Mouse (Mus musculus): Measurements from ENCODE around the gene Ttll3. TPM values are rescaled to one million over a fixed set of nuclear protein-coding genes. Genes with fewer than 3 reads are reported as not detected.

The Ttll3 gene
- polyA plus RNA-seq, 1 experiment from 2014 or later = 4.8 TPM

- H3K36me3 ChIP-seq (ENCODE audit: control insufficient read depth, insufficient read depth, low read length) = peaks cover 28% of the 10 kb centered on the region
- no peaks in the 10 kb centered on the region for H3K9me3 ChIP-seq (ENCODE audit: control insufficient read depth, low read length)
- peaks cover 4% of the 10 kb centered on the region for H3K4me1 ChIP-seq (replicated peaks; ENCODE audit: control insufficient read depth, insufficient read depth, low read length)
- H3K27me3 ChIP-seq (ENCODE audit: control insufficient read depth, insufficient read depth, low read depth, low read length) = no peaks in the 10 kb centered on the region
- H3K9ac ChIP-seq (ENCODE audit: low read length) = no peak overlapping the region
- no peak overlapping the region for H3K27ac ChIP-seq (ENCODE audit: low read length)
- H3K4me3 ChIP-seq (ENCODE audit: low read length) = no peak overlapping the region
- no peak overlapping the region for H3K4me2 ChIP-seq (ENCODE audit: low read depth, low read length)
- WGBS = 96% methylated on average over 3 of the region's 3 CpGs
- ATAC-seq (ENCODE audit: low read depth) = no peak
These were observed 1.7 kb downstream of the Ttll3 start for GRCm38 (mm10) chr6:113390715-113391114.

GRCm38 (mm10) chr6:113392015-113392386, 2.9 kb downstream of the Ttll3 start:
- Histone ChIP-seq H3K9me3 (ENCODE audit: control insufficient read depth, low read length) (no peaks in the 10 kb centered on the region), H3K4me1 (replicated peaks; ENCODE audit: control insufficient read depth, insufficient read depth, low read length) (peaks cover 4% of the 10 kb centered on the region), H3K4me2 (ENCODE audit: low read depth, low read length) (peak overlapping the region; percentile 84), H3K9ac (ENCODE audit: low read length) (peak overlapping the region; percentile 69), H3K27ac (ENCODE audit: low read length) (no peak overlapping the region), H3K27me3 (ENCODE audit: control insufficient read depth, insufficient read depth, low read depth, low read length) (no peaks in the 10 kb centered on the region), H3K4me3 (ENCODE audit: low read length) (peak overlapping the region; percentile 52), H3K36me3 (ENCODE audit: control insufficient read depth, insufficient read depth, low read length) (peaks cover 22% of the 10 kb centered on the region)
- WGBS = 23% methylated on average over 10 of the region's 10 CpGs
- no peak; the same call in 1 of the 2 replicates for ATAC-seq (ENCODE audit: low read depth)

GRCm38 (mm10) chr6:113392387-113393071, 3.5 kb downstream of the Ttll3 start:
- no peaks in the 10 kb centered on the region for H3K9me3 ChIP-seq (ENCODE audit: control insufficient read depth, low read length)
- peaks cover 21% of the 10 kb centered on the region for H3K36me3 ChIP-seq (ENCODE audit: control insufficient read depth, insufficient read depth, low read length)
- no peak overlapping the region for H3K27ac ChIP-seq (ENCODE audit: low read length)
- peak; percentile 85 for ATAC-seq (ENCODE audit: low read depth)
- 3% methylated on average over 50 of the region's 51 CpGs for WGBS
- H3K27me3 ChIP-seq (ENCODE audit: control insufficient read depth, insufficient read depth, low read depth, low read length) = no peaks in the 10 kb centered on the region
- H3K9ac ChIP-seq (ENCODE audit: low read length) = peak overlapping the region; percentile 69
- H3K4me1 ChIP-seq (replicated peaks; ENCODE audit: control insufficient read depth, insufficient read depth, low read length) = peaks cover 4% of the 10 kb centered on the region
- peak overlapping the region; percentile 84 for H3K4me2 ChIP-seq (ENCODE audit: low read depth, low read length)
- peak overlapping the region; percentile 52 for H3K4me3 ChIP-seq (ENCODE audit: low read length)

- no peak overlapping the region for H3K9ac ChIP-seq (ENCODE audit: low read length)
- 77% methylated on average over 6 of the region's 6 CpGs for WGBS
- no peak for ATAC-seq (ENCODE audit: low read depth)
These were observed 4.9 kb downstream of the Ttll3 start for GRCm38 (mm10) chr6:113393951-113394350.

GRCm38 (mm10) chr6:113394811-113395210, 5.8 kb downstream of the Ttll3 start:
- no peak for ATAC-seq (ENCODE audit: low read depth)
- Histone ChIP-seq H3K36me3 (ENCODE audit: control insufficient read depth, insufficient read depth, low read length) (peaks cover 5% of the 10 kb centered on the region), H3K4me2 (ENCODE audit: low read depth, low read length) (no peak overlapping the region), H3K9me3 (ENCODE audit: control insufficient read depth, low read length) (no peaks in the 10 kb centered on the region), H3K27ac (ENCODE audit: low read length) (no peak overlapping the region), H3K4me1 (replicated peaks; ENCODE audit: control insufficient read depth, insufficient read depth, low read length) (peaks cover 4% of the 10 kb centered on the region), H3K4me3 (ENCODE audit: low read length) (no peak overlapping the region), H3K9ac (ENCODE audit: low read length) (no peak overlapping the region), H3K27me3 (ENCODE audit: control insufficient read depth, insufficient read depth, low read depth, low read length) (no peaks in the 10 kb centered on the region)
- whole genome bisulfite sequencing = 91% methylated on average over 11 of the region's 11 CpGs

More at GRCm38 (mm10) chr6:113393951-113394350, 4.9 kb downstream of the Ttll3 start:
- Histone ChIP-seq H3K9me3 (ENCODE audit: control insufficient read depth, low read length) (no peaks in the 10 kb centered on the region), H3K36me3 (ENCODE audit: control insufficient read depth, insufficient read depth, low read length) (peaks cover 10% of the 10 kb centered on the region), H3K27ac (ENCODE audit: low read length) (no peak overlapping the region), H3K4me1 (replicated peaks; ENCODE audit: control insufficient read depth, insufficient read depth, low read length) (peaks cover 4% of the 10 kb centered on the region), H3K27me3 (ENCODE audit: control insufficient read depth, insufficient read depth, low read depth, low read length) (no peaks in the 10 kb centered on the region), H3K4me2 (ENCODE audit: low read depth, low read length) (no peak overlapping the region), H3K4me3 (ENCODE audit: low read length) (no peak overlapping the region)

GRCm38 (mm10) chr6:113395501-113395900, 6.4 kb downstream of the Ttll3 start:
- no peak overlapping the region for H3K4me2 ChIP-seq (ENCODE audit: low read depth, low read length)
- H3K9ac ChIP-seq (ENCODE audit: low read length) = no peak overlapping the region
- no peak overlapping the region for H3K27ac ChIP-seq (ENCODE audit: low read length)
- H3K4me1 ChIP-seq (replicated peaks; ENCODE audit: control insufficient read depth, insufficient read depth, low read length) = peaks cover 4% of the 10 kb centered on the region
- H3K9me3 ChIP-seq (ENCODE audit: control insufficient read depth, low read length) = no peaks in the 10 kb centered on the region
- 90% methylated on average over 6 of the region's 6 CpGs for WGBS
- no peak overlapping the region for H3K4me3 ChIP-seq (ENCODE audit: low read length)
- no peaks in the 10 kb centered on the region for H3K36me3 ChIP-seq (ENCODE audit: control insufficient read depth, insufficient read depth, low read length)
- H3K27me3 ChIP-seq (ENCODE audit: control insufficient read depth, insufficient read depth, low read depth, low read length) = no peaks in the 10 kb centered on the region
- no peak for ATAC-seq (ENCODE audit: low read depth)

GRCm38 (mm10) chr6:113396270-113397030, 7.4 kb downstream of the Ttll3 start:
- Histone ChIP-seq H3K9ac (ENCODE audit: low read length) (no peak overlapping the region), H3K4me2 (ENCODE audit: low read depth, low read length) (no peak overlapping the region), H3K27ac (ENCODE audit: low read length) (no peak overlapping the region), H3K4me3 (ENCODE audit: low read length) (no peak overlapping the region), H3K36me3 (ENCODE audit: control insufficient read depth, insufficient read depth, low read length) (no peaks in the 10 kb centered on the region), H3K4me1 (replicated peaks; ENCODE audit: control insufficient read depth, insufficient read depth, low read length) (peaks cover 4% of the 10 kb centered on the region), H3K9me3 (ENCODE audit: control insufficient read depth, low read length) (no peaks in the 10 kb centered on the region), H3K27me3 (ENCODE audit: control insufficient read depth, insufficient read depth, low read depth, low read length) (no peaks in the 10 kb centered on the region)
- 82% methylated on average over 10 of the region's 10 CpGs for WGBS
- no peak for ATAC-seq (ENCODE audit: low read depth)

GRCm38 (mm10) chr6:113402094-113402493, 13.0 kb downstream of the Ttll3 start:
- Histone ChIP-seq H3K4me3 (ENCODE audit: low read length) (no peak overlapping the region), H3K36me3 (ENCODE audit: control insufficient read depth, insufficient read depth, low read length) (no peaks in the 10 kb centered on the region), H3K4me2 (ENCODE audit: low read depth, low read length) (no peak overlapping the region), H3K27me3 (ENCODE audit: control insufficient read depth, insufficient read depth, low read depth, low read length) (no peaks in the 10 kb centered on the region), H3K27ac (ENCODE audit: low read length) (no peak overlapping the region), H3K9me3 (ENCODE audit: control insufficient read depth, low read length) (0 out of 2 replicates have a peak, but pooled peaks cover 2% of the 10 kb centered on the region), H3K9ac (ENCODE audit: low read length) (no peak overlapping the region), H3K4me1 (replicated peaks; ENCODE audit: control insufficient read depth, insufficient read depth, low read length) (no peaks in the 10 kb centered on the region)
- ATAC-seq (ENCODE audit: low read depth) = no peak
- WGBS = 85% methylated on average over 13 of the region's 13 CpGs

- Histone ChIP-seq H3K36me3 (ENCODE audit: control insufficient read depth, insufficient read depth, low read length) (no peaks in the 10 kb centered on the region), H3K9me3 (ENCODE audit: control insufficient read depth, low read length) (0 out of 2 replicates have a peak, but pooled peaks cover 2% of the 10 kb centered on the region), H3K4me1 (replicated peaks; ENCODE audit: control insufficient read depth, insufficient read depth, low read length) (no peaks in the 10 kb centered on the region), H3K4me3 (ENCODE audit: low read length) (no peak overlapping the region), H3K4me2 (ENCODE audit: low read depth, low read length) (no peak overlapping the region), H3K27me3 (ENCODE audit: control insufficient read depth, insufficient read depth, low read depth, low read length) (no peaks in the 10 kb centered on the region), H3K9ac (ENCODE audit: low read length) (no peak overlapping the region), H3K27ac (ENCODE audit: low read length) (no peak overlapping the region)
- ATAC-seq (ENCODE audit: low read depth) = no peak
- WGBS = 70% methylated on average over 12 of the region's 12 CpGs
These were observed 15.8 kb downstream of the Ttll3 start for GRCm38 (mm10) chr6:113404649-113405448.
